Mouse (Mus musculus): Measurements from ENCODE around the gene Gm17490.
"Not testable (repeated sequence)": the region's sequence is repeated elsewhere in the genome, so short reads cannot be mapped to it uniquely, and the experiment has no call there.

The Gm17490 gene

DNA sequence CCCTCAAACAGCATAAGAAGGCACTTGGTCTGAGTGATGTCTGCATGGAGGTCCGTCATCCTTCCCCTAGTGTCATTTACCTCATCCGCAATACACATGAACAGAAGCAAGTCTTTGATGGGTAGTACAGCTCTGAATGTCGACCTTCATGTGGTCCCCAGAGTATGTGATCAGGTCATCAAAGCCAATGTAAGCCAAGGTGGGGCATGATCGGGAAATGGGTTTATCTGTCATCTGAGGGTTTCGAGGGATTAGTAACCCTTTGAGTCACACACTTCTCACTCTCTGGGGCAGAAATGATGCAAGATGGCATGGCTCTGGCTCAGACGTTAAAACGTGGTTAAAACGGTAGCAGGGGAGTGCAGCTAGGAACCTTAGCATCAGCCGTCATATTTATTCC lies 9.2 kb downstream of the Gm17490 start:
- Histone ChIP-seq H3K4me3 (replicated peaks; ENCODE audit: low read length) (no peak overlapping the region), H3K4me1 (replicated peaks; ENCODE audit: low read depth, low read length) (peaks cover 7% of the 10 kb centered on the region; the same call in 1 of the 2 replicates), H3K36me3 (ENCODE audit: insufficient read depth, low read length) (no peaks in the 10 kb centered on the region), H3K27me3 (ENCODE audit: insufficient read depth, low read length) (no peaks in the 10 kb centered on the region), H3K9me3 (ENCODE audit: low read length) (peaks cover 16% of the 10 kb centered on the region)
- TF ChIP-seq POU5F1 (IDR thresholded peaks at IDR 0.05; ENCODE audit: borderline replicate concordance, low read length) (no peak), CTCF (conservative IDR thresholded peaks at IDR 0.05; ENCODE audit: low read length) (no peak), NANOG (IDR thresholded peaks at IDR 0.05; ENCODE audit: borderline replicate concordance, low read length) (no peak)

GRCm38 (mm10) chr2:11612939-11613338 lies 13.1 kb downstream of the Gm17490 start:
- not testable (repeated sequence) for H3K4me3 ChIP-seq (replicated peaks; ENCODE audit: low read length); H3K36me3 ChIP-seq (ENCODE audit: insufficient read depth, low read length); H3K27me3 ChIP-seq (ENCODE audit: insufficient read depth, low read length); H3K4me1 ChIP-seq (replicated peaks; ENCODE audit: low read depth, low read length)
- H3K9me3 ChIP-seq (ENCODE audit: low read length): peaks cover 19% of the 10 kb centered on the region

- H3K4me1 ChIP-seq (replicated peaks; ENCODE audit: low read depth, low read length); H3K9me3 ChIP-seq (ENCODE audit: low read length); H3K4me3 ChIP-seq (replicated peaks; ENCODE audit: low read length); H3K36me3 ChIP-seq (ENCODE audit: insufficient read depth, low read length); H3K27me3 ChIP-seq (ENCODE audit: insufficient read depth, low read length): not testable (repeated sequence)
- 0 out of 2 replicates have a peak, but pooled peaks have one; percentile 6 for TF ChIP-seq CTCF (conservative IDR thresholded peaks at IDR 0.05; ENCODE audit: low read length)
These were observed 19.3 kb downstream of the Gm17490 start for GRCm38 (mm10) chr2:11606718-11607117.

GRCm38 (mm10) chr2:11604911-11605310 lies 21.2 kb downstream of the Gm17490 start:
- H3K4me3 ChIP-seq (replicated peaks; ENCODE audit: low read length): no peak overlapping the region
- H3K36me3 ChIP-seq (ENCODE audit: insufficient read depth, low read length): peaks cover 13% of the 10 kb centered on the region
- no peak for TF ChIP-seq POU5F1 (IDR thresholded peaks at IDR 0.05; ENCODE audit: borderline replicate concordance, low read length)
- no peak for TF ChIP-seq CTCF (conservative IDR thresholded peaks at IDR 0.05; ENCODE audit: low read length)
- no peak for TF ChIP-seq NANOG (IDR thresholded peaks at IDR 0.05; ENCODE audit: borderline replicate concordance, low read length)

DNA sequence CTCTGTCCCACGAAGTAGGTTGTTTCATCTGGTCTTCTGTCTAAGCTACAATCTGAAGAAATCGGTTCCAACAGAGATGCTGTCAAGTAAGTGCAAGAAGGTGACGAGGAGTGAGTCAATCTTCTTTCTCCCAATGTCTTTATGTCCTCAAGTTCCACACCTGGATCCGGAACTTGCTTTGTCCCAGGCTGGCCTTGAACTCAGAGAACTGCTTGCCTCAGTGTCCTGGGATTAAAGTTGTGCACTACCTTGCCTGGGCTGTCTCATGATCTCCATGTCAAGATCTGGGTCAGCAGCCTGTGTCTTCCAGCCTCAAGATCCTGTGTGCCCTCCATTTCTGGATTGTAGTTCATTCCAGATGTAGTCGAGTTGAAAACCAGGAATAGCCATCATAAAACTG lies 22.0 kb downstream of the Gm17490 start, which contains the start of gene Rbm17:
Gene Rbm17, minus strand, starts transcription at position 101 of the 400 bp plus-strand sequence.
- no peak for TF ChIP-seq NANOG (IDR thresholded peaks at IDR 0.05; ENCODE audit: borderline replicate concordance, low read length)
- TF ChIP-seq CTCF (conservative IDR thresholded peaks at IDR 0.05; ENCODE audit: low read length): no peak
- no peak for TF ChIP-seq POU5F1 (IDR thresholded peaks at IDR 0.05; ENCODE audit: borderline replicate concordance, low read length)
- Histone ChIP-seq H3K27me3 (ENCODE audit: insufficient read depth, low read length) (no peaks in the 10 kb centered on the region), H3K4me1 (replicated peaks; ENCODE audit: low read depth, low read length) (peaks cover 31% of the 10 kb centered on the region), H3K4me3 (replicated peaks; ENCODE audit: low read length) (peak within 1 kb of the TSS; percentile 96), H3K36me3 (ENCODE audit: insufficient read depth, low read length) (peaks cover 22% of the 10 kb centered on the region), H3K9me3 (ENCODE audit: low read length) (peaks cover 6% of the 10 kb centered on the region; the same call in 1 of the 2 replicates)

More at GRCm38 (mm10) chr2:11604911-11605310, 21.2 kb downstream of the Gm17490 start:
- H3K27me3 ChIP-seq (ENCODE audit: insufficient read depth, low read length): no peaks in the 10 kb centered on the region
- peaks cover 6% of the 10 kb centered on the region; the same call in 1 of the 2 replicates for H3K9me3 ChIP-seq (ENCODE audit: low read length)
- H3K4me1 ChIP-seq (replicated peaks; ENCODE audit: low read depth, low read length): peaks cover 25% of the 10 kb centered on the region

GRCm38 (mm10) chr2:11602506-11603489 lies 23.3 kb downstream of the Gm17490 start:
- no peak for TF ChIP-seq POU5F1 (IDR thresholded peaks at IDR 0.05; ENCODE audit: borderline replicate concordance, low read length)
- peak; percentile 71 for TF ChIP-seq CTCF (conservative IDR thresholded peaks at IDR 0.05; ENCODE audit: low read length)
- no peak for TF ChIP-seq NANOG (IDR thresholded peaks at IDR 0.05; ENCODE audit: borderline replicate concordance, low read length)
- Histone ChIP-seq H3K27me3 (ENCODE audit: insufficient read depth, low read length) (no peaks in the 10 kb centered on the region), H3K36me3 (ENCODE audit: insufficient read depth, low read length) (peaks cover 34% of the 10 kb centered on the region), H3K4me3 (replicated peaks; ENCODE audit: low read length) (peak overlapping the region; percentile 96), H3K9me3 (ENCODE audit: low read length) (peaks cover under 1% of the 10 kb centered on the region; the same call in 1 of the 2 replicates), H3K4me1 (replicated peaks; ENCODE audit: low read depth, low read length) (peaks cover 36% of the 10 kb centered on the region)

DNA sequence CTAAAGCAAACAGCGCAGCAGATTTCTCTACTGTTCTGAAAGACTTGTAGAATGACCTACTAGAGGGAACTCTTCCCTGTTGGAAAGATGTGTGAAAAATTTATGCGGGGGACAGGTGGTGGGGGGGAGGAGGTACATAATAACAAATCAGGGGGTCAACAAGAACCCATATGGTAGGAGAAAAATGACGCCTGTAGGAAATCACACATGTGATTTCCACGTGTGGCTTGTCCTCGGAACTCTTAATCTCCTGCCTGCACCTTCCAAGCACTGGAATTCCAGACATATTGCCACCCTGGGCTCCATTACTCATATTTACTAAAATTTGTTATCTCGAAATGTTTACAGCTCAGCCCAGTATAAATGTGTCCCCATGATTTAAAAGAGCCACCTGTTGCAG lies 24.3 kb downstream of the Gm17490 start:
- Histone ChIP-seq H3K36me3 (ENCODE audit: insufficient read depth, low read length) (peaks cover 44% of the 10 kb centered on the region), H3K9me3 (ENCODE audit: low read length) (no peaks in the 10 kb centered on the region), H3K4me1 (replicated peaks; ENCODE audit: low read depth, low read length) (peaks cover 42% of the 10 kb centered on the region), H3K27me3 (ENCODE audit: insufficient read depth, low read length) (no peaks in the 10 kb centered on the region), H3K4me3 (replicated peaks; ENCODE audit: low read length) (peak overlapping the region; percentile 96)
- no peak for TF ChIP-seq CTCF (conservative IDR thresholded peaks at IDR 0.05; ENCODE audit: low read length)
- no peak for TF ChIP-seq POU5F1 (IDR thresholded peaks at IDR 0.05; ENCODE audit: borderline replicate concordance, low read length)
- TF ChIP-seq NANOG (IDR thresholded peaks at IDR 0.05; ENCODE audit: borderline replicate concordance, low read length): no peak

DNA sequence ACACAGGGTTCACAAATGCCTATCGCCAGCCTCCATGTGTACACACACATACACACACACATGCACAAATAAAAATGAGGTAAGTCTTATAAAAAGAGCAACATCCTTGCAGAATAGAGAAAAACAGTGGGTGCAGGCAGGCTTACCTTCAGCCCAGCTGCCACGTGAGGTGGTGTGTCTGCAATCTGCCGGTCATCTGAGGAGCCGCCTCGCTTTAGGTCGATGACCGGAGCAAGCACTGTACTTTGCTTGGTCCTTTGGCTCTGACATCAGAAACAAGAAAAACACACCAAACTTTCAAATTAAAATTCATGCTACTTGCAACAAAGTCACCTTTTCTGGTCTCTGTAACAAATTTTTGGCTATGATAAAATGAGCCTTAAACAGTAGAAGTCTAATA lies 28.2 kb downstream of the Gm17490 start:
- Histone ChIP-seq H3K27me3 (ENCODE audit: insufficient read depth, low read length) (no peaks in the 10 kb centered on the region), H3K4me3 (replicated peaks; ENCODE audit: low read length) (no peak overlapping the region), H3K9me3 (ENCODE audit: low read length) (no peaks in the 10 kb centered on the region), H3K4me1 (replicated peaks; ENCODE audit: low read depth, low read length) (peaks cover 59% of the 10 kb centered on the region), H3K36me3 (ENCODE audit: insufficient read depth, low read length) (peaks cover 79% of the 10 kb centered on the region)
- no peak for TF ChIP-seq POU5F1 (IDR thresholded peaks at IDR 0.05; ENCODE audit: borderline replicate concordance, low read length)
- TF ChIP-seq CTCF (conservative IDR thresholded peaks at IDR 0.05; ENCODE audit: low read length): no peak
- TF ChIP-seq NANOG (IDR thresholded peaks at IDR 0.05; ENCODE audit: borderline replicate concordance, low read length): no peak

Measured in E14TG2a.4 (cell line).